8 mouse cellular contexts compared by ENCODE assay signal in the genomic region with DNA sequence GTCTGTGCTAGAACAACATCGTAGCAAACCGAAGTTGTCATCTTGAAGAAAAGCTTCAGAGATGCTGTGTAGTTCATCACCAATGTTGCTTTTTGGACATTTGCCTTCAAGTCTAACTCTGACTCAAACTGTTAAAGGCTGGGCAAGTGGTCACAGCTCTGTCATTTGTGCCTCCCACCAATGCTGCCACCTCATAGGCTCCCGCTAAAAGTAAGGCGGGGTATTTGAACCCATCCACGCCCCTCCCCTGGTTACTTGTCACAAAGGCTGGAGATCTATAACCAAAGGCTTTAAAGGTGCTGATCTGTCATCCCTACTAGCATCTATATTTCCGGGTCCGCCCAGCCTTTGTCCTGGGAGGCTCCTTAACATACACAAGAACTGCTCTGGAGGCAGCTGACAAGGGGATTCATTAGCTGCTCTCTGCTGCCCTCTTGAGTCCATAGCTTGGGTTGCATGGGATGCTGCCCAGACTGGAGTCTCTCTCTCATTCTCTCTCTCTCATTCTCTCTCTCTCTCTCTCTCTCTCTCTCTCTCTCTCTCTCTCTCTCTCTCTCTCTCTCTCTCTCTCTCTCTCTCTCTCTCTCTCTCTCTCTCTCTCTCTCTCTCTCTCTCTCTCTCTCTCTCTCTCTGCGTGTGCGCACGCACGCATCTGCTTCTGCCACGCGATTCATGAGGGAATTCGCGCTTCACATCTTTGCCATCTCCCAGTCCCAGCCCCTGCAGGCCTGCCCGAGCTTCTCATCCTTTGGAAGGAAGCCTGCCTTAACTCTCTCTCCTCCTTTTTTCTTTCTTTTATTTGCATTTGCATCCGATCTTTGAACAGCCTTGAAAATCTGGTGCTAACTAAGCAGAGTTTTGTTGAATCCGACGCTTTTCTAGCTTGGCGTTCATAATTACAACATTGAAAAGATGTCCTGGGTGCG. TPM values are rescaled to one million over a fixed set of nuclear protein-coding genes. Genes with fewer than 3 reads are reported as not detected.
DNase-seq lines count a peak whose midpoint lies in the region; ATAC-seq and TF ChIP-seq lines count a peak whose summit lies in the region.

No protein-coding gene starts in this region.

- H3K9ac ChIP-seq in heart, embryonic 14.5 days (ENCODE audit: low read length) = no peak overlapping the region
- no peak overlapping the region for H3K9ac ChIP-seq in liver, embryonic 13.5 days
- H3K9ac ChIP-seq in neural tube, embryonic 13.5 days = 0 out of 2 replicates have a peak overlapping the region, but pooled peaks have one; percentile 57

- no peaks in the 10 kb centered on the region for H3K36me3 ChIP-seq in heart, embryonic 14.5 days (ENCODE audit: control insufficient read depth, insufficient read depth, low read length)
- H3K36me3 ChIP-seq in liver, embryonic 13.5 days = no peaks in the 10 kb centered on the region
- no peaks in the 10 kb centered on the region for H3K36me3 ChIP-seq in neural tube, embryonic 13.5 days

- 44% methylated on average over 21 of the region's 21 CpGs for WGBS in heart, embryonic 14.5 days
- 43% methylated on average over 21 of the region's 21 CpGs for WGBS in liver, embryonic 13.5 days (ENCODE audit: insufficient replicate concordance)
- WGBS in neural tube, embryonic 13.5 days = 50% methylated on average over 21 of the region's 21 CpGs

- peak overlapping the region; percentile 53 for H3K4me2 ChIP-seq in heart, embryonic 14.5 days (ENCODE audit: low read length)
- no peak overlapping the region for H3K4me2 ChIP-seq in liver, embryonic 13.5 days
- H3K4me2 ChIP-seq in neural tube, embryonic 13.5 days = peak overlapping the region; percentile 41

- peak; percentile 85 for TF ChIP-seq CTCF in brain, embryonic 14.5 days (IDR thresholded peaks at IDR 0.05; ENCODE audit: borderline replicate concordance, extremely low read depth, insufficient read depth, insufficient read length)

- no peak overlapping the region for H3K27ac ChIP-seq in heart, embryonic 14.5 days (replicated peaks in 1 of 2; ENCODE audit: control insufficient read depth in 1 of 2, insufficient read depth in 1 of 2, low read depth in 2 of 2, low read length in 2 of 2)
- no peak overlapping the region for H3K27ac ChIP-seq in liver, embryonic 13.5 days
- peak overlapping the region; percentile 24; the same call in 1 of the 2 replicates for H3K27ac ChIP-seq in neural tube, embryonic 13.5 days (replicated peaks)

- TF ChIP-seq POLR2A in brain, embryonic 14.5 days (IDR thresholded peaks at IDR 0.05; ENCODE audit: borderline replicate concordance, extremely low read depth, insufficient read depth, insufficient read length, poor library complexity, severe bottlenecking) = no peak

- H3K27me3 ChIP-seq in heart, embryonic 14.5 days (ENCODE audit: control insufficient read depth, insufficient read depth, low read length) = no peaks in the 10 kb centered on the region
- no peaks in the 10 kb centered on the region for H3K27me3 ChIP-seq in liver, embryonic 13.5 days
- no peaks in the 10 kb centered on the region for H3K27me3 ChIP-seq in neural tube, embryonic 13.5 days

- H3K4me3 ChIP-seq in heart, embryonic 14.5 days (ENCODE audit: control insufficient read depth in 1 of 2, insufficient read depth in 1 of 2, low read depth in 1 of 2, low read length in 2 of 2) = no peak overlapping the region
- no peak overlapping the region for H3K4me3 ChIP-seq in liver, embryonic 13.5 days (replicated peaks)
- no peak overlapping the region; the same call in 1 of the 2 replicates for H3K4me3 ChIP-seq in neural tube, embryonic 13.5 days

- ATAC-seq in CD4-positive, CD25-positive, alpha-beta regulatory T cell, adult 4 months = peak; percentile 92
- peak; percentile 75; the same call in 1 of the 2 replicates for ATAC-seq in erythroid progenitor cell, adult 5-6 weeks (replicated peaks; ENCODE audit: low FRiP score, poor library complexity, severe bottlenecking)
- ATAC-seq in heart, embryonic 14.5 days (ENCODE audit: insufficient number of reproducible peaks, insufficient read depth, low FRiP score, low read depth) = no peak
- ATAC-seq in liver, embryonic 13.5 days (ENCODE audit: low read depth) = peak; percentile 53; the same call in 1 of the 2 replicates
- peak; percentile 88 for ATAC-seq in neural tube, embryonic 13.5 days (ENCODE audit: low read depth)

- no peaks in the 10 kb centered on the region for H3K9me3 ChIP-seq in heart, embryonic 14.5 days (ENCODE audit: control insufficient read depth, low read length)
- 0 out of 2 replicates have a peak, but pooled peaks cover 5% of the 10 kb centered on the region for H3K9me3 ChIP-seq in liver, embryonic 13.5 days (replicated peaks)
- no peaks in the 10 kb centered on the region for H3K9me3 ChIP-seq in neural tube, embryonic 13.5 days

- DNase-seq in brain, embryonic 14.5 days (ENCODE audit: low read depth) = peak; percentile 92
- peak; percentile 76 for DNase-seq in kidney, postnatal 14 days
- DNase-seq in liver, embryonic 13.5 days = peak; percentile 57
- DNase-seq in telencephalon, adult 2 months (ENCODE audit: low read depth, low spot score) = peak; percentile 68

- peaks cover 0 to 2% of the 10 kb centered on the region in 2 experiments; a peak in 1 of 4 replicates for H3K4me1 ChIP-seq in heart, embryonic 14.5 days (ENCODE audit: control insufficient read depth in 2 of 2, insufficient read depth in 2 of 2, low read length in 2 of 2)
- H3K4me1 ChIP-seq in liver, embryonic 13.5 days (replicated peaks) = no peaks in the 10 kb centered on the region
- H3K4me1 ChIP-seq in neural tube, embryonic 13.5 days (replicated peaks) = no peaks in the 10 kb centered on the region

RNA-seq across cellular contexts. Expression of a gene that starts 17.7 kb away (rescaled TPM):
- 100 to 1,000 TPM; 721 to 726 TPM for polyA plus RNA-seq in CD4-positive, CD25-positive, alpha-beta regulatory T cell, adult 4 months (2017; shearing (Covaris generic))
- 459 and 601 TPM in 2 replicates for polyA plus RNA-seq in brain, embryonic 14.5 days (2012; rRNA removed)
- total RNA-seq in erythroid progenitor cell, adult 5-6 weeks (2015; ENCODE audit: low replicate concordance) = 342 and 418 TPM in 2 replicates
- total RNA-seq in erythroid progenitor cell, adult 5-6 weeks (2017; ENCODE audit: low replicate concordance) = 341 and 451 TPM in 2 replicates
- polyA plus RNA-seq in heart, embryonic 14.5 days (2014; fragmentation: Nextera tagmentation; extraction: Ambion mirVana) = 400 and 431 TPM in 2 replicates
- 521 and 607 TPM in 2 replicates for polyA plus RNA-seq in liver, embryonic 13.5 days (2015; fragmentation: Nextera tagmentation; extraction: Ambion mirVana)
- 615 and 618 TPM in 2 replicates for polyA plus RNA-seq in neural tube, embryonic 13.5 days (2015; fragmentation: Nextera tagmentation; extraction: Ambion mirVana)

RNA-seq across cellular contexts. Expression of a gene that starts 19.4 kb away (rescaled TPM):
- not detected for polyA plus RNA-seq in CD4-positive, CD25-positive, alpha-beta regulatory T cell, adult 4 months (2017; shearing (Covaris generic))
- polyA plus RNA-seq in brain, embryonic 14.5 days (2012; rRNA removed) = not detected in 2 replicates
- not detected in 2 replicates for total RNA-seq in erythroid progenitor cell, adult 5-6 weeks (2015; ENCODE audit: low replicate concordance)
- not detected in 2 replicates for total RNA-seq in erythroid progenitor cell, adult 5-6 weeks (2017; ENCODE audit: low replicate concordance)
- polyA plus RNA-seq in heart, embryonic 14.5 days (2014; fragmentation: Nextera tagmentation; extraction: Ambion mirVana) = not detected in 2 replicates
- polyA plus RNA-seq in liver, embryonic 13.5 days (2015; fragmentation: Nextera tagmentation; extraction: Ambion mirVana) = not detected in 2 replicates
- not detected in 2 replicates for polyA plus RNA-seq in neural tube, embryonic 13.5 days (2015; fragmentation: Nextera tagmentation; extraction: Ambion mirVana)

RNA-seq across cellular contexts. Expression of a gene that starts 36.2 kb away (rescaled TPM):
- 10 to 100 TPM; 21.3 to 24.5 TPM for polyA plus RNA-seq in CD4-positive, CD25-positive, alpha-beta regulatory T cell, adult 4 months (2017; shearing (Covaris generic))
- polyA plus RNA-seq in brain, embryonic 14.5 days (2012; rRNA removed) = 77.3 and 90.2 TPM in 2 replicates
- total RNA-seq in erythroid progenitor cell, adult 5-6 weeks (2015; ENCODE audit: low replicate concordance) = 10.5 and 13.4 TPM in 2 replicates
- total RNA-seq in erythroid progenitor cell, adult 5-6 weeks (2017; ENCODE audit: low replicate concordance) = 9.2 and 15.7 TPM in 2 replicates
- 19.2 and 24.1 TPM in 2 replicates for polyA plus RNA-seq in heart, embryonic 14.5 days (2014; fragmentation: Nextera tagmentation; extraction: Ambion mirVana)
- 7.6 and 9.3 TPM in 2 replicates for polyA plus RNA-seq in liver, embryonic 13.5 days (2015; fragmentation: Nextera tagmentation; extraction: Ambion mirVana)
- polyA plus RNA-seq in neural tube, embryonic 13.5 days (2015; fragmentation: Nextera tagmentation; extraction: Ambion mirVana) = 52.3 and 55.6 TPM in 2 replicates

RNA-seq across cellular contexts. Expression of a gene that starts 36.3 kb away (rescaled TPM):
- polyA plus RNA-seq in CD4-positive, CD25-positive, alpha-beta regulatory T cell, adult 4 months (2017; shearing (Covaris generic)) = 10 to 100 TPM; 22.6 to 26.6 TPM
- 21.8 and 22.8 TPM in 2 replicates for polyA plus RNA-seq in brain, embryonic 14.5 days (2012; rRNA removed)
- 5.8 and 6.3 TPM in 2 replicates for total RNA-seq in erythroid progenitor cell, adult 5-6 weeks (2015; ENCODE audit: low replicate concordance)
- 4.5 and 4.7 TPM in 2 replicates for total RNA-seq in erythroid progenitor cell, adult 5-6 weeks (2017; ENCODE audit: low replicate concordance)
- 16.2 TPM in 2 replicates for polyA plus RNA-seq in heart, embryonic 14.5 days (2014; fragmentation: Nextera tagmentation; extraction: Ambion mirVana)
- 17.8 and 22.0 TPM in 2 replicates for polyA plus RNA-seq in liver, embryonic 13.5 days (2015; fragmentation: Nextera tagmentation; extraction: Ambion mirVana)
- 25.4 and 29.5 TPM in 2 replicates for polyA plus RNA-seq in neural tube, embryonic 13.5 days (2015; fragmentation: Nextera tagmentation; extraction: Ambion mirVana)

RNA-seq across cellular contexts. Expression of a gene that starts 54.9 kb away (rescaled TPM):
- not detected for polyA plus RNA-seq in CD4-positive, CD25-positive, alpha-beta regulatory T cell, adult 4 months (2017; shearing (Covaris generic))
- polyA plus RNA-seq in brain, embryonic 14.5 days (2012; rRNA removed) = 2.5 and 3.2 TPM in 2 replicates
- not detected in 2 replicates for total RNA-seq in erythroid progenitor cell, adult 5-6 weeks (2015; ENCODE audit: low replicate concordance)
- total RNA-seq in erythroid progenitor cell, adult 5-6 weeks (2017; ENCODE audit: low replicate concordance) = not detected in 2 replicates
- not detected in 2 replicates for polyA plus RNA-seq in heart, embryonic 14.5 days (2014; fragmentation: Nextera tagmentation; extraction: Ambion mirVana)
- polyA plus RNA-seq in liver, embryonic 13.5 days (2015; fragmentation: Nextera tagmentation; extraction: Ambion mirVana) = not detected in 2 replicates
- 1.4 and 1.7 TPM in 2 replicates for polyA plus RNA-seq in neural tube, embryonic 13.5 days (2015; fragmentation: Nextera tagmentation; extraction: Ambion mirVana)
